Mouse (Mus musculus): ENCODE results near the gene Pxk.

GRCm38 (mm10) chr14:8052661-8053060, 45.4 kb upstream of the Pxk start:
- TF ChIP-seq CTCF (IDR thresholded peaks at IDR 0.05; ENCODE audit: borderline replicate concordance, control insufficient read depth, extremely low read depth, insufficient read depth, low read length, poor library complexity) (no peak), POLR2A (IDR thresholded peaks at IDR 0.05; ENCODE audit: control insufficient read depth, extremely low read depth, insufficient read depth, low read length, poor library complexity) (no peak)
